Mouse (Mus musculus) forebrain, embryonic 11.5 days (tissue): ENCODE measurements at regions not wholly inside any gene's neighbourhood (a gene's known extent, or its start where the extent isn't known, plus 50 kb on each side); places are given as distances from the start of the nearest gene placed in this dataset.
A peak's percentile ranks its signal among the peaks of the same experiment; 100 is the strongest.

Source experiments
- ATAC-seq: fragments of 200-750 bp; cut with Nextera tagmentation; replicated peaks from 2 replicates; pipeline ENCODE4 v1.8.0; 2017; ENCODE audit warnings: moderate TSS enrichment; ENCODE audit not compliant: low FRiP score
- DNase-seq: peaks from one replicate; pipeline ENCODE4 v3.0.0-alpha.2; 2017; ENCODE audit warnings: low spot score
- H3K27ac ChIP-seq: fragments of 300-500 bp; sonication (generic); 2 replicates; pipeline ENCODE4 v1.5.1; 2014; ENCODE audit warnings: low read depth, low read length
- H3K27me3 ChIP-seq: fragments of 300-500 bp; sonication (generic); 2 replicates; pipeline ENCODE4 v1.6.1; 2014; ENCODE audit warnings: mild to moderate bottlenecking, low read length, mixed read lengths; ENCODE audit not compliant: control insufficient read depth, insufficient read depth
- H3K36me3 ChIP-seq: fragments of 300-500 bp; sonication (generic); 2 replicates; pipeline ENCODE4 v1.6.1; 2014; ENCODE audit warnings: mild to moderate bottlenecking, low read length, moderate library complexity, mixed read lengths; ENCODE audit not compliant: control insufficient read depth, insufficient read depth
- H3K4me1 ChIP-seq: fragments of 300-500 bp; sonication (generic); replicated peaks from 2 replicates; pipeline ENCODE4 v1.6.1; 2014; ENCODE audit warnings: low read length, mixed read lengths; ENCODE audit not compliant: control insufficient read depth, insufficient read depth
- H3K4me2 ChIP-seq: fragments of 300-500 bp; sonication (generic); 2 replicates; pipeline ENCODE4 v1.6.1; 2014; ENCODE audit warnings: low read depth, mild to moderate bottlenecking, low read length, moderate library complexity, mixed read lengths; ENCODE audit not compliant: severe bottlenecking
- H3K4me3 ChIP-seq: fragments of 300-500 bp; sonication (generic); 2 replicates; pipeline ENCODE4 v1.5.1; 2014; ENCODE audit warnings: low read depth, low read length
- H3K9ac ChIP-seq: fragments of 300-500 bp; sonication (generic); 2 replicates; pipeline ENCODE4 v1.6.1; 2014; ENCODE audit warnings: low read length
- H3K9me3 ChIP-seq: fragments of 300-500 bp; sonication (generic); 2 replicates; pipeline ENCODE4 v1.6.1; 2016; ENCODE audit warnings: low read length, mixed read lengths; ENCODE audit not compliant: control insufficient read depth
- WGBS: fragments of 180-500 bp; shearing (Covaris S2); extraction: QIAGEN DNeasy Blood & Tissue Kit; methylation state at CpG from one replicate; pipeline ENCODE4 v1.1.7; 2014; 5-methylcytosine and 5-hydroxymethylcytosine counted together

GRCm38 (mm10) chr11:39733434-39734076, 961.4 kb downstream of the Mat2b start:
- Histone ChIP-seq H3K4me1 (no peaks in the 10 kb centered on the region), H3K4me2 (no peak overlapping the region), H3K36me3 (no peaks in the 10 kb centered on the region), H3K27me3 (no peaks in the 10 kb centered on the region), H3K9ac (no peak overlapping the region), H3K27ac (no peak overlapping the region), H3K4me3 (no peak overlapping the region), H3K9me3 (no peaks in the 10 kb centered on the region)
- ATAC-seq (no peak), DNase-seq (no peak)
- WGBS: 89% methylated on average over 15 of the region's 15 CpGs

- Histone ChIP-seq H3K4me3 (no peak overlapping the region), H3K9ac (no peak overlapping the region), H3K27ac (no peak overlapping the region), H3K9me3 (no peaks in the 10 kb centered on the region), H3K4me1 (no peaks in the 10 kb centered on the region), H3K27me3 (no peaks in the 10 kb centered on the region), H3K4me2 (no peak overlapping the region), H3K36me3 (no peaks in the 10 kb centered on the region)
- DNase-seq: no peak
- ATAC-seq: no peak
Observed at GRCm38 (mm10) chr11:39723621-39724020, 971.4 kb downstream of the Mat2b start.

DNA sequence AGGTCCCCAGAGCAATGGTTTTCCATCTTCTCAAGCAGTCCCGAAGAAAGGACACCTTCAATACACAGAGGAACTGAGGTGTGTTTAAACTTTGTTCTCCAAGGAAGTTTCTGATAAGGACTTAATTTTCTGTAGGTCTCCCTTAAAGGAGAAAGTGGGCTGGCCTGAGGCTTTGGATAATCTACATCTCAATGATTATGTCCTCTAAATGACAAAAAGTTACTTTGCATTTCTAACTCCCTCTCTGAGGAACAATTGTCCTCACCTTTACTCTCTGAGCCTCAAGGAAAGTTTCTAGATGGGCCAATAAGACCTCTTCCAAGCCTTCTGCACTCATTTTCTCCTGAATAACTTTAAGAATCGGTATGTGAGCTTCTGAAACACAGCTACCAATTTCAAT, 1016.5 kb downstream of the Mat2b start:
- no peak overlapping the region for H3K4me2 ChIP-seq
- WGBS: 76% methylated on average over 2 of the region's 2 CpGs

DNA sequence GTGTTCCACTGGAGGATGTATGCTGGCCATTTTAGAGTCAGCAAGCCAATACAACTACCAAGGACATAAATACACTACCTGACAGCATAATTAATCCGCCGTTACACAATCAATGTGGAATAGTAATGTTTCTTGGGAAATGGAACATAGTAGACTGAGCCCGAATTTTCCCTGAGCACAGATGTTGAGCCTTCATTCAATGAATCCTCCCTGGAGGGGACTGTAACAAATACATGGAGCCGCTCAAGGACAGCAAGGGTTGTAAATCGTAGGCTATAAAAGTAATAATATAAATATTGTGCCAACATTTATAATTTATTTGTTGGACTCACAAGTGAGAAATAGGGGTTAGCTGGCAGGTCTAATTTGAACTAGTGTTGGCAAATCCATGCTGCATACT, 1041.4 kb downstream of the Mat2b start:
- H3K4me1 ChIP-seq: no peaks in the 10 kb centered on the region
- no peaks in the 10 kb centered on the region for H3K27me3 ChIP-seq
- no peak overlapping the region for H3K27ac ChIP-seq
- H3K9me3 ChIP-seq: no peaks in the 10 kb centered on the region
- no peak for DNase-seq
- H3K4me3 ChIP-seq: no peak overlapping the region
- no peak overlapping the region for H3K9ac ChIP-seq
- ATAC-seq: no peak
- WGBS: 91% methylated on average over 5 of the region's 5 CpGs
- no peak overlapping the region for H3K4me2 ChIP-seq
- H3K36me3 ChIP-seq: no peaks in the 10 kb centered on the region

More for the DNA sequence above, 1016.5 kb downstream of the Mat2b start:
- Histone ChIP-seq H3K4me1 (no peaks in the 10 kb centered on the region), H3K36me3 (no peaks in the 10 kb centered on the region), H3K27me3 (no peaks in the 10 kb centered on the region), H3K9me3 (no peaks in the 10 kb centered on the region), H3K9ac (no peak overlapping the region), H3K27ac (no peak overlapping the region), H3K4me3 (no peak overlapping the region)
- ATAC-seq: no peak
- DNase-seq: no peak

- Histone ChIP-seq H3K27me3 (no peaks in the 10 kb centered on the region), H3K27ac (no peak overlapping the region), H3K36me3 (no peaks in the 10 kb centered on the region), H3K9me3 (no peaks in the 10 kb centered on the region), H3K9ac (no peak overlapping the region), H3K4me2 (no peak overlapping the region), H3K4me3 (no peak overlapping the region), H3K4me1 (no peaks in the 10 kb centered on the region)
- no peak for ATAC-seq
- WGBS: 92% methylated on average over 1 of the region's 1 CpGs
- DNase-seq: no peak
Observed at GRCm38 (mm10) chr11:39619356-39619755, 1075.6 kb downstream of the Mat2b start.

- no peak overlapping the region for H3K9ac ChIP-seq
- H3K4me3 ChIP-seq: no peak overlapping the region
- H3K36me3 ChIP-seq: no peaks in the 10 kb centered on the region
- H3K9me3 ChIP-seq: no peaks in the 10 kb centered on the region
- H3K4me1 ChIP-seq: no peaks in the 10 kb centered on the region
- no peak overlapping the region for H3K27ac ChIP-seq
- H3K4me2 ChIP-seq: no peak overlapping the region
- WGBS: 87% methylated on average over 3 of the region's 3 CpGs
- no peaks in the 10 kb centered on the region for H3K27me3 ChIP-seq
- no peak for DNase-seq
- ATAC-seq: no peak
Observed at GRCm38 (mm10) chr11:39615843-39616242, 1079.2 kb downstream of the Mat2b start.

DNA sequence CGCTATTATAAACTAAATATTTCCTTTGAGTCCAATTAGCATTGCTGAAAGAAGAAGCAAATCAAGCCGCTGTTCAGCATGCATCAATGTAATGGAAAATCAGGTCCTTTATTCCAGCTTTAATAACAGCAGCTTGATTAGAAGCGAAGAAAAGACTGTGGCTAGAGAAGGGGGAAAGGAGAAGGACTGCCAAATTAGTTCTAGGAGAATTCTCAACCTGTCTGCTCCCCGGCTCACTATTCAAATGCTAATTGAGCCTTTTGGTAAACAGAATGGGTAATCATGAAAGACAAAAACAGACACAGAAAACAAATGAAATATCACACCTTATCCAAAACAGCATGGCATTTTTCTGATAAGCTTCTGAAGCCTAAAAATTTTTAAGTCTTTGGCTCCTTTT, 1098.5 kb downstream of the Mat2b start:
- 12% methylated on average over 4 of the region's 4 CpGs for WGBS

DNA sequence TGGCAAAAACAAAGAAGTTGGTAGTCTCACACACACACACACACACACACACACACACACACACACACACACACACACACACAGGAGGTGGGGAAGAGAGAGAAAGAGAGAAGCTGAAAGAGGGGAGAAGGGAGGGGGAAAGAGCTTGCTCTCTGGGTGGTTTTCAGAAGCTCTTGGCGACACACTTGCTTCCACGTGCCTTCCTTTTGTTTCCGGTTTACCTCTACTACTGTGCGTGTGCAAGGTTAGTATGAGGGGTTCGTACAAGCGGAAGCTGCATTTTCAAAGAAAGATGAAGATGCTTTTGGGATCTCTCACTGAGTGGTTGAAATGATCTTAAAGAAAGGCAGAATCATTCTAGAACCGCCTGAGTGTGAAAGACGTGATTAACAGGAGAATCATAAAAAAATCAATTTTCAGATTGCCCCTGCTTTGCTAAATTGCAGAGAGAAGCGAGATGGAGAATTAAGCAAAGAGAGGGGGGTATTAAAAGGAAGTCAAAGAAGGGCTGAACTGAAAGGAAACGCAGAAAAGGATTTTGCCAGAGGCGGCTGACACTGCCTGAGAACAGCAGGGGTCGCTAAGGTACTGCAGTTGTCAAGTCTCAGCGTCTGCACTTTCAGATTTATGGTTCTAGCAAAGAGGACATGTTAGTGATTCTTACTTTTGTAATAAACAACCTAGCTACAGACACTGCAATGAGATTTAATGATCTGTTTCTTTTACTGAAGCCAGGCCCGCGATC, 1106.2 kb downstream of the Mat2b start:
- Histone ChIP-seq H3K36me3 (no peaks in the 10 kb centered on the region), H3K4me1 (no peaks in the 10 kb centered on the region), H3K4me3 (no peak overlapping the region), H3K4me2 (peak overlapping the region; percentile 22; the same call in 1 of the 2 replicates), H3K27ac (no peak overlapping the region), H3K9me3 (no peaks in the 10 kb centered on the region), H3K9ac (peak overlapping the region; percentile 32; the same call in 1 of the 2 replicates), H3K27me3 (no peaks in the 10 kb centered on the region)
- 12% methylated on average over 15 of the region's 15 CpGs for WGBS
- ATAC-seq: peak; percentile 83
- peak; percentile 77 for DNase-seq

More for the DNA sequence above, 1098.5 kb downstream of the Mat2b start:
- Histone ChIP-seq H3K9ac (no peak overlapping the region), H3K4me3 (no peak overlapping the region), H3K9me3 (no peaks in the 10 kb centered on the region), H3K4me1 (peaks cover 5% of the 10 kb centered on the region; the same call in 1 of the 2 replicates), H3K27me3 (no peaks in the 10 kb centered on the region), H3K36me3 (no peaks in the 10 kb centered on the region), H3K4me2 (no peak overlapping the region), H3K27ac (no peak overlapping the region; the same call in 1 of the 2 replicates)
- peak; percentile 77 for ATAC-seq
- no peak for DNase-seq

- 66% methylated on average over 3 of the region's 3 CpGs for WGBS
- H3K4me1 ChIP-seq: no peaks in the 10 kb centered on the region
- no peak overlapping the region for H3K27ac ChIP-seq
- H3K9me3 ChIP-seq: no peaks in the 10 kb centered on the region
- ATAC-seq: no peak
- H3K27me3 ChIP-seq: no peaks in the 10 kb centered on the region
- no peak for DNase-seq
- H3K9ac ChIP-seq: no peak overlapping the region
- H3K36me3 ChIP-seq: no peaks in the 10 kb centered on the region
- H3K4me2 ChIP-seq: no peak overlapping the region
- H3K4me3 ChIP-seq: no peak overlapping the region
Observed at GRCm38 (mm10) chr11:39558287-39558686, 1136.7 kb downstream of the Mat2b start.
